Mouse (Mus musculus) adrenal gland, postnatal 10 days (tissue): ENCODE measurements at regions not wholly inside any gene's neighbourhood (a gene's known extent, or its start where the extent isn't known, plus 50 kb on each side); places are given as distances from the start of the nearest gene placed in this dataset.
A peak's percentile ranks its signal among the peaks of the same experiment; 100 is the strongest.

Experiments used
- DNase-seq: peaks from one replicate; pipeline ENCODE4 v3.0.0; 2021; ENCODE audit warnings: mixed read lengths

DNA sequence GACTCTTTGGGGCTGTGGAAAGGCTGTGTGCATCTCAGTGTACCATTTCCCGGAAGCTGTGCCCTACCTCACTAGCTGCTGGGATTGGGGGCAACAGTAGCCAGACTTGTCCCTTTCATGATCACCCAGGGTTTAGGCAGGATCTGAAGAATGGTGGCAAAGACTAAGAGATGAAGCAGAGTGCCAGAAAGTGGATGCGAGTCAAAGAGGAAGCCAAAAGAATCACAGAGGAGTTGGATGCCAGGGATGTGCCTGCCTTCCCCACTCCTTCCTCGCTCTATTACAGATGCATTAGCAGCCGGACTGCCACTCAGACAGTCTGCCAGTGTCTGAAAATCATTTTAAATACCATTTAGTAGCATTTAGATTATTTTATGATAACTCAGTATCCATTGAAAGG is 271.5 kb upstream of the Slc24a2 start:
- no peak for DNase-seq

DNA sequence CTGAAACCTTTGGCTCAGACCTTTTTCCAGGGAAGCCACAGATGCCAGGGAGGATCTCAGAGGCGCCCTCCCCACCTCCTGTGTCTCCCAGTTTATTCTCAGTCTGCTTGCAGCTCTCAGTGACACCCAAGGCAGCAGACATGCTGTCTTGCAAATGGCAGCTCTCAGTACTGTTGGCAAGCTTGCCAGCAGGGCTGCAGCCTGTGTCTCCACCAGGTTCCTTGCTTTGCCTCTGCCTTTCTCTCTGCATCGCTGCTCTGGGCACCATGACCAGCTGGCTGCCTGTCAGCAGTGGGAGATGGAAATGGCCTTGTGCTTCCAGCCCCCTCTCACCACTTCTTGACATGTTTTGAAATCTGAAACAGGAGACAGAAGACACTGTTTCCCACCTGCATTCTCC is 270.2 kb upstream of the Slc24a2 start:
- no peak for DNase-seq

DNA sequence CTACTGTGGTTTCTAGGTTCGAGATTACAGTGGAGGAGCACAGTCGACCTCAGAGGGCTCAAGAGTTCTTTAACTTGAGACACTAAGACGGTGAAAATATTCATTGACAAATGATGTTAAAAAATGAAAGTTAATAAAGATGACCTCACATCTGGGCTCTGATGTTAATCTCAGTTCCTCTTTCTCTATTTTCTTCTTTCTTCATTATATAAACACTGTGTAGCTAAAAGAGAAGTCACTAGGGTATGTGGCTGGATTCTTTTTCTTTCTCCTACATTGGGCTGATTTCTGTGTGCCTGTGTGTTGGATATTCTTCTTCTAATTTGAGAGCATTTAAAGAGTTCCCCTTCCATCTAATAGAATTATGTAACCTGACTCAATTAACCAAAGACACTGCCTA is 257.5 kb upstream of the Slc24a2 start:
- DNase-seq: no peak

DNA sequence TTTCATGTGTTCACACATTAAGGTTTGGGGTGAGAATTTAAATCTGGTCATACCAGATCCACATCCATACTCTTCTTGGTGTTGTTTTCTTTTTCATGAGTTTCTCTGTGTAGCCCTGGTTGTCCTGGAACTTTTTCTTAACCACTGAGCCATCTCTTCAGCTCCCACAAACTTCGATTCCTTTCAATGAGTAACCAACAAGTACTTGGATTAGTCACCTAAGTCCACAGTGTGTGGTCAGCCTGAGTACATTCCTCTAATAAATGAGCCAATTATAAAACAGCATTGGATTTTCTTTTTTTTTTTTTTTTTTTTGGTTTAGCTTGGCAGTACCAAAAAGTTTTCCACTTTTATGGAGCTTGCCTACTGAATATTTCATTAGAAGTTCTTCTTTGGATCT is 245.3 kb upstream of the Slc24a2 start:
- DNase-seq: no peak

DNA sequence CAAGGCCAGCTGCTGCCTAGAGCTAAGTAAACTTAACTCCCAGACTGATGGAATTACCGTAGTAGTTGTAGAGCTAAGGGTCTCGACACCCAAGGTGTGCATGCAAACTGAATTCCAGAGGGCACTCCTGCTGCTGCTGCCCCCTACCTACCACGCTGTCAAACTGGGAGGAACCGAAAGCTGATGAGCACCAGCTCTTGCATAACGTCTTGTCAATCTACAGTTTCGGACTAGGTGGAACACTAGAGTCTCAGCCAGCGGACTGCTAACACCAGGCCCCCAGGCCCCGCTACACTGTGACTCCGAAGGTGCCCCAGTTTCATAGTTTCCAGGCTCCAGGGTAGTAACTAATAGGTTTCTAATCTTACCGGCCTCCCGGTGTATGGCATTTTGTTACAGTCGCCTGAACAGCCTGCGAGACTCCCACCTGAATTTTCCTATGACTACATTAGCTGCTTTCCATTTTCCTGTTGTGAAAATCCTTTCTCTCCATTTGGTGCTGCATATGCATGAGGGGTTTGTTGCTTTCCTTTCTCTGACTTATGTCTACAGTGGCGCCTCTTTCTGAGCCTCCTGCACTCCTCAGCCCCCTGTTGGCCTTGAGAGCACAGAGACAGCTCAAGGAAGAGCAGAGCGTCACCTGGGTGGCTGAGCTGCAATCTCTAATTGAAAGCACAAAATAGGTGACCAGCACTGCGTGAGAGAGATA is 243.2 kb upstream of the Slc24a2 start:
- no peak for DNase-seq

DNA sequence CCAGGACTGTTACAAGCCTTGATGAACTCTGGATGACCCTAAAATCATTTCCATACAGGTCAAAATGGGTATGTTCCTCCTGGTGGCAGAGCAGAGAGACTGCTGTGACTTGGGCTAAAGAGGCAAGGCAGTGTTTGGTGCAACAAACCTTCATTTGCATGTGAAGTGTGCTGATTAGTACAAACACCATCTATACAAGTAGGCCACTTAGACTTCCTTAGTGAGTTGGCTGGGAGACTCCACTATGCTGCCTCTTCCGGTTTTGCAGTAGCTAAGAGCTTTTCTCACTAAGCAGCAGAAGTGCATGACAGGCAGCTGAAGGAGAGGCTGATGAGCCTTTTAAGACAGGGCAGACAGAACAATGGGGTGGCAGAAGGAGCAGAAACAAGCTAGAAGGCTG is 242.5 kb upstream of the Slc24a2 start:
- DNase-seq: no peak

DNA sequence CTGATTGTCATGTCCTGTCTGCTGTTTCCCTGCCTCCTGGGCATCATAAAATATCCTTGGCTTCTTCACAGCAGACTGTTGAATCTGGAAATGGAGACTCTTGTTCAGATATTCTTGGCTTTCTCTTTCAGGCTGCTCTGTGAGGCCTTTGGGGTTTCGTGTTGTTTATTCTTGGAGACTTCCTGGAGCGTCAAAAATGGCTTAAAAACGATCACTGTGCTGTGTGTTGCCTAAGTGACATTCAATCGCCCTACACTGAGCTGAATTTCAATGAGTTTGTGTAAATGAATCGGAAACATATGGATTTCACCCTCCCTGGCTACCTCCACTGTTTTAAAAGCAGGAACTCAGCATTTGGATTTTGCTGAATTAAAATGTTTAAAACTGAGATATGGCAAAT is 241.1 kb upstream of the Slc24a2 start:
- no peak for DNase-seq

DNA sequence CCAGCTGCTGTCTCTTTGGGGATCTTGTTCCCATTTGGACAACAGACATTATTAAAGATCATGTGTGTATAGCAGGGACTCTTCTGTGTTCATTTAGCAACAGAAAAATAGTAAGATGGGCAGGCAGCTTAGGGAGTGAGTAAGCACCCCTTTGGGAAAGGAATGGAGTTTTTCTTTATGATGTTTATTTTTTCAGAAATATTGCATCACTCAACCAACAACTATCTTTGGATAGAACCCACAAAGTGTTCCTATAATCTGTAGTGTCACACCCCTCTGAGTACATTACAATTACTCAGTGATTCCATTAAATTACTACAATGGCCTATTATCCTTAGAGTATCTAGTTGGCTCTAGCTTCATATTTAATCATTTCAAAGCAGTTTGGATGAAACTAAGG is 237.3 kb upstream of the Slc24a2 start:
- DNase-seq: no peak

DNA sequence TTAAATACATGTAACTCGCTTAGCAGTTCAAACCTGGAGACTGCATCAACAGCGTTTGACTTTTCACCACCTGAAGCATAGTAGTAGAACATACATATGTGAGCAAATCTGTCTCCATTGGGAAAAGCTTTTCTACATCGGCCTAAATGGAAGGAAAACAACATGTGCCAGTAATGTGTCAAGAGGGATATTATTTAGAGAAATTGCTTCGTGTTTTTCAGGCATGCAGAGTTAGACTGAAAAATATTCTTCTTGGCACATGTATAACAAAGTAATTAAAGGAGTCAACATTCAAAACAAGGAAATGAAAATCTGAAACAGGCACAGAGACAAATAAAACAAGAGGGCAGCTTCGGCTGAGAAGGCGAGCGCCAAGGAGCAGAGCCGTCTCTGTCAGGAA is 236.7 kb upstream of the Slc24a2 start:
- no peak for DNase-seq

DNA sequence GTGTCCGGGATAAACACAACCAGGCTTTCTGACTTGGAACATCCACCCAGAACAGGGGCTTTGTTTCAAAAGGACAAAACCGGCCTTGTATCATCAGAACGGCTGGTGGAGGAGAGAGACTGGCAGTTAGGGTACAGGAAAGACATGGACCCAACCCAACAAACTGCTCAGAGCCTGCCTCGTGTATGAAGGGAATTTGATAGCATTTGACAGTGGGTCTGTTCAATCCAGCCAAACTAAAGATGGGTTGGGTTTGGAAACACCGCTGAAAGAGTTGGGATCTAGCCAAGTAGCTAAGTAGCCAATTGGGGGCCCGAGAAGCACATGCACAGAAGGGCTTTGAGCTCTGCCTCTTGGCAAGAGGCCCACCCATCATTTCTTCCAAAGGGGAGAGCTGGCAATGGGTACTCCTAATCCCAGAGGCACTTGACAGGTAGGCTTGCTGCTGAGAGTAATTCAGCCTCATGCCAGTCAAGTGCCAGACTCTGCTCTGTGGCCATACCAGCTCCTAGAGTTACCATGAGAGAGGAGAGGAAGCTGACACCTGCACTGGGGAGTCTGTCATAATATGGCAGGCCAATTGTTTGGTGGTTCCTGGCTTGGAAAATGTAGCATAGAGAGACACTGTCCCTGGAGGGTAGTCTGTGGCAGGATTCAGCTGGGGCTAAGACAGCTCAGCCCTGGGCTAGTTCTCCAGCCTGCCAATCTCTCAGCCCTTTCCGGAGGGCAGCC is 231.1 kb upstream of the Slc24a2 start:
- no peak for DNase-seq

DNA sequence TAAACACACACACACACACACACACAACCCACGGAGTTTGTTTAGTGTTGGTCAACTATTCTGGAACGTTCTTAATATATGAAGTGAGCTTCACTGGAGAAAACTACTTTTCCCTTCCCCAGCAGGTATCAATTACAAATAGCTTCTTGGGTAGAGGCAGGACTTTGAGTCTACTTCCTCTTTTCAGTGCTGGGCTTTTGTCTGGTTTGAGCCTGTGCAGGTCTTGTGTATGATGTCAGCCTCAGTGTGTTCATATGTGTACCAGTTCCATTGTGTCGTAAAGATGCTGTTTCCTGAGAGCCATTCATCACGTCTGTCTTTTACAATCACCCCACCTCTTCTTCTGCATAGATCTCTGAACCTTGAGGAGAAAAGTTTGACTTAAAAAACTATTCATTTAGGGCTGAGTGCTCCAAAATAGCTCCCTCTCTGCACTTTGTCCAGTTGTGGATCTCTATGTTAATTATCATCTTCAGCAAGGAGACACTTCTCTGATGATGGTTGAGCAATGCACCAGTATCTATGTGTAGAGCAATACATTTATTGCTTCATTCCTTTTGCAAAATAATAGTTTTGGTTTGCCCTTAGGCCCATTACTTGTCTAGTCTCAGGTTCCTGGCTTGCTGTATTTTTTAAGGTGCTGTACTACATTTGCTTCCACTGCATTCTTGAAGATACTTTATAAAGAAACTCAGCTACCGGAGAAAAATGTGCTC is 225.7 kb upstream of the Slc24a2 start:
- DNase-seq: no peak

DNA sequence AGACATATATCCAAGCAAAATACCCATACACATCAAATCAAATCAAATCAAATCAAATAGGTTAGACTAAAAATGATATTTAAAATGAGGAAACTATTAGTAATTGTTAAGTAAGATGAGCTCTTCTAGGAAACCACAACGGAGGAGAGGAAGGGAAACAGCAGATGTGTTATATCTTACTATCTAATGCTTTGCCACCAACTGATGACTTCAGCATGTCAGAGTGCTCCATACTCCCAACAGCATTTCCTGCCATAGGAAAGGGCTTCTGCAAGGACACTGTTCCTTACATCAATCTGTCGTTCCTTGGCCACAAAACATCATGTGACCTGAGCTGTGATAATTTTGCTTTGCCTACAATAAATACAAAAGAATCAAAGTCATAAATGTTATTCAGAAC is 221.8 kb upstream of the Slc24a2 start:
- DNase-seq: no peak

DNA sequence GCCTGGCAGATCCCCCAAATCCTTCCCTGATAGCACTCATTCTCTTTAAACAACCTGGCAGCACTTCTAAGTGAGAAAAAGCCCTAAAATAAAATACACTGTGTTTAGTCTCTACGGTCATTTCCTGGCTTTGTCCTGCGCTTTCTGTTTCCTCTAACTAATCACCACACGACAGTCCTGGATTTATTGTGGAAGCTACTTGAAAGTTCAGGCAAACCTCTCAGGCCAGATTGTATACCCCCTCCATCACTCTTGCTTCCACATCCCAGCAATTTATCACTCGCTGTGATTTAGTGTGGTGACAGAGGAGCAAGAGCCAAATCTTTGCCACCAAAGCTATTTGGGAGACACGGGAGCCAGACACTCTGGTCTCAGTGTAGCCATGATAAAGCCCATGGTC is 221.0 kb upstream of the Slc24a2 start:
- DNase-seq: no peak

DNA sequence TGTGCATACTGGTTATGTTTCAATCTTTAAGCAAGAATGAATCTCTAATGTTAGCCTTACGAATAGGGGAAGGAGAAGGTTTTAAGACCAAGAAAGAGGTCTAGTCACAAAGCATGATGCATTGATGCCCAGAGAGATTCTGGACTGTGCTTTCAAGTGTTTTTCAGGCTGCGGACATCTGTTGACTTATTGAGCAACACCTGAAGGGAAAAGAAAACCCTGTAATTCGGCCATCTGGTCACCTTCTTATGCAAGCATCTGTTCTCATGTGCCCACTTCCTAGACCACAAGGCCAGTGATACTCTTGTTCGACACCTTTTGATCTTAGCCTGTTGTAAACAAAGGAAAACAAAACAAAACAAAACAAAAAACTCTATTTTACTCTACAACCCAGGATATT is 218.1 kb upstream of the Slc24a2 start:
- DNase-seq: no peak

DNA sequence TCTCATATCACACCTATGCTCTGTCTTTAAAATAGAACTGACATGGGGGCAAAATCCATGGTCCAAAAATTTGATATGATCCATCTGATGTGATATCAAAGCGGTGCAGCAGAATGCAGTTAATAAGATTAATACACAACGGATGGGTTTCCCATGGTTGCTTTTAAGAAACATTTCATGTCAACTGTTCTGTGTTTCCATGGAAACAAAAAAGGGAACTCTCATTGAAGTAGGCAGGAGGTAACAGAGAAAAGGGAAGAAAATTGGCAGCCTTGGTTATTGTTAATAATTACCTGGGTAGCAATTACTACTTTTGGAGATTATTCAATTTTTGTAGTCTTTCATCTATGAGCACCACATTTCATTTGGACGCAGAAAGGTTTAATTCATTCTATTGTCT is 216.6 kb upstream of the Slc24a2 start:
- DNase-seq: no peak

DNA sequence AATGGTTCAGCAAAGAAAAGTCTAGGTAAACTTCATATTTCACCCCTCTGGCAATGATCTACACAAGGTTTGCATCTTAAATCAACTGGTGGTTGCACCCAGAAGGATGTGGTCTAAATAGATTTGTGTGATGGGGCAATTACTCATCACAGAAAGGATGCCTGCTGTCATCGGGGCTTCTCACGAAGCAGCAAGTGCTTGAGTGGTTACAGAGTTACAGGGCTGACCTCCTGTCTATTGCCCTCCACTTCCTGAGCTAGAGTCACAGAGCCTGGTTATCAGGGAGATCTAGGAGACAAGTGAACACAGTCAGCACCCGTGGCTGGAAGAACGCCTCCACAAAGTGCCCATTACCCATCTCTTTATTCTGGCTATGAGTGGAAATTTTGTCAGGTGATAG is 203.9 kb upstream of the Slc24a2 start:
- DNase-seq: no peak

DNA sequence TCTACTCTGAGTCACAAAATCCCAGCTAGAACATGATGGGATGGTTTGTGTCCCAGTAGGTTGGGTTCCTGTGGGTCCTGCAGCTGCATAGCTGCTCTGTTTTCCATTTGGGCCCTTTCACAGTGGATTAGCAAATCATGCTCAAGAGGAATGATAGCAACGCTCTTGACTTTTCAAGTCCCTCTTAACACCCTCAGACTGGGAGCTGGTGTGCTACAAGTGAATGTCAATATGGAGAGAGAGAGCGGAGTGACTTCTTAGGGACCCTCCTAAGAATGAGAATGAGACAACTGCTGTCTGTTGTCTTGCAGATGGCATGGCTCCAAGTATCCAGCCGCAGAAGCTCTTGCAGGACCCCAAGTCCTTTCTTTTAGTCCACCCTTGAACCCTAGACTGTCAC is 198.1 kb upstream of the Slc24a2 start:
- no peak for DNase-seq

DNA sequence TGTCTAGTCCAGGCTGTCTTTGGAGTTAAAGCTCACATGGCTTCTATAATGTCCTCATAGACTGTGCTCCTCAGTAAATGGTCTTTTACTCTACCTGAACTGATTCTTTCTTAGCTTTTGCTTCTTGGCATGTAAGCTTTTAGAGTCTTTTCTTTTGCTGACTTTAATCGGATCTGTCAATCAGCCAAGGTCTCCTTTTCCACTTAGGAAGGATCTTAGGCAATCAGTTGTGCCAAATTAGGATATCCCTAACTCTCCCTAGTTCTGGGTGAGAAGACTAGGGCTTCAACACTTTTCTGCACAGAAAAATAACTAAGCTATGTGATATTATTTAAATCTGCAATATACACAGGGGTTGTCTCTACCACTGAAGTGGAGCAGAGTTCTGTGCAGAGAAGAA is 193.8 kb upstream of the Slc24a2 start:
- no peak for DNase-seq

DNA sequence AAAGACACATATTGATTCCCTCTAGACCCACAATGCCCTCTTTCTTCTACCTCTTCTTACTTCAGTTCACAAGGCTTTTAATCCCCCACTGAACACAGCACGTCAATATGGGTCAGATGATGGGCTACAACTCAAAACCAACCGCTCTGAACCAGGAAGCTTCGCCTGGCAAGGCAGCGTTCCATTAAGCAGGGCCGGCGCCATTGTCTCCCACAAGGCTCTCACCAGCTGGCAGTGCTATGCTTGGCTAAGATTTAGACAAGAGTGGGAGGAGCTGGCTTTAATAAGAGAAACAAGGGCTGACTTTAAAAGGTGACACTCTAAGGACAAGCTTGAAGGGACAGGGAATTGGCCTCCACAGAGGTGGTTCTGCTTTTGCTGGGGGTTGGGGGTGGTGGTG is 192.3 kb upstream of the Slc24a2 start:
- no peak for DNase-seq

DNA sequence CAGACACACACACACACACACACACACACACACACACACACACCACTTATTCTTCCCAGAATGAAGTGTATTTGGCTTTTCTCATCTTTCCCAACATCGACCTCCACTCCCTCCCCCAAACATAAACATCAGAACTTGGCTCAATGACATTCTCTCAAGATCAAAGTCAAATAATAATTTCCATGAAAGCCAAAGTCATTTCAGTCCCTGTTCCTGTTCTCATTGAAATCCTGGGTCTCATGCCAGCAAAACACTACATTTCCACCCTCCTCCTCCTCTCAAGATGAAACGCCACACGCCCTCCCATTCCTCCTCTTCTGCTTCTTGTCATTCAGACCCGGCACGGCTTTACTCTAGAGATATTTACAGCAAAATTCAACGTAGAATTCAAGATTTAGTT is 173.1 kb upstream of the Slc24a2 start:
- no peak for DNase-seq

DNA sequence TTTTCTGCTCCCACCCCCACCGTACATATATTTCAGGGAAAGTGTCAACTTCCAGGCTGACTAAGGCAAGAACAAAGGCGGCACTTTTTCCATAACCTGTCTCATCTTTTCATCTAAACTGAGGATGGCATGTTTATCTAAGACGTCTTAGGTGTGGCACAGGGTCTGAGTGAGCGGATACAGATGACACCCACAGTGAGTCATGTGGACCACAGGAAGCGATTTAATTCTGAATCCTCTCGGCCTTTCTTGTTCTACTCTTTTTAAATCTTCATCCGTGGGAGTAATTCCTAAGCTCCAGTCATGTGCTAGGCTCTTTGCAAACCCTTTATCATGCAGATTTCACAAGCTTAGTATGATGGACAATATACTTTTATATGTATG is 171.9 kb upstream of the Slc24a2 start:
- DNase-seq: no peak

DNA sequence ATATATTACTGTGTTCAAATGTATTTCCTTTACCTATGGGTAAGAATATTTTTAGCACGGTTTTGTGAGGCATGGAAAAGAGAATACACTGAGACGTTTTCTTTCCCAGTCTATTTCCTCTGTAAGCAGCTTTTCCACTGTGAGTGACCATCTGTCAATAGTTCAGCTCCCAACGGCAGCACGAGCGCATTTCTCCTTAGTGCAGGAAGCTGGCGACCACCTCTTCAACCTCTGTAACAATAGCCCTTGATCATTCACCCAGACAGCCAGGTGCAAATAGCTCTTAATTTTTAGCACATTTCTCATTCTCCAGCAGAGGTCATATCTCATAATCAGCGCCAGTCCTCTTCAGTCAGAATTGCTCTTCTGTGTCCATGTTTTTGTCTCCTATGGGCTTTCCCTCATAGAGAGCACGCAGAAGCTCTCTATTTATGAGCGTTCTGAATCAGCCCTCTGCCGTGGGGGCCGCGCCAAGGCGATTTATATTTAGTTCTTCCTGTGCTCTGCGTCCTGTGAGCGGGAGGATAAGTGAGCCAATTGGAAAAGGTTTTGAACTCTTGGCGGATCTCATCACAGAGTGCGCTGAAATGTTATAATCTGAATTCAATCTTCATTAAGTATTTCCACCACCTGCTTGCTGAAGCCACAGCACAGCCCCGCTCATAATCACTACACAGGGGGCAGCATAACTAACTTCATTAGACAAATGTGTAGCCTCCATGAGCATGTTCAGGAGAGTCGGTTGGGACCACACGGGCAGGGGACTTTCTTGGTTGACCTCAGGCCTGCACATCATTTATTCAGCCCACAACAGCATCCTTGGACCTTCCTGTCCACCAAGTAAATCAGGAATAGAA is 171.3 kb upstream of the Slc24a2 start:
- DNase-seq: peak; percentile 22

DNA sequence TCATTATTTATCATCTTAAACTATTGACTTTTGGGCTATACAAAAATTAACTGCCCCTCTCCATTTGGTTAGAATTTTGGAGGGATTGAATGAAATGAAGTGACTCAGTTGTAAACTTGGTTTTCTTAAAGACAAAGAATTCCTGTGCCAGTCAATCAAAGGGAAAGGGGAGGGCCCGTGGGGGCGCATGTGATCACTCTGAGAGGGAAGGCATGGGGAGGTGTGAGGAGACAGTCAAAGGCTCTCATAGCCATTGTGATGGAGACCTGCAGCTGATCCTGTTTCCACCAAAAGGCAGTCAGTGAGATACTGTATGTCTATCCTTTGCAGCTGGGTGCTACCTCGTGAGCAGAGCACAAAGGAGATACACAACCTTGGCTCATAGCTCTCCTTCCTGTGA is 156.6 kb upstream of the Slc24a2 start:
- no peak for DNase-seq
